Mouse (Mus musculus) brown adipose tissue, adult 24 weeks (tissue): ENCODE data around the gene Smad5. TPM values are rescaled to one million over a fixed set of nuclear protein-coding genes. Genes with fewer than 3 reads are reported as not detected.
A peak's percentile ranks its signal among the peaks of the same experiment; 100 is the strongest.

Experiments
- H3K27ac ChIP-seq: fragments of 200-500 bp; replicated peaks from 2 replicates; pipeline ENCODE4 v1.5.1; 2012; ENCODE audit warnings: low read depth, mild to moderate bottlenecking, low read length
- H3K4me1 ChIP-seq: fragments of 200-500 bp; 2 replicates; pipeline ENCODE4 v1.6.1; 2012; ENCODE audit warnings: low read length, mixed read lengths; ENCODE audit not compliant: control insufficient read depth, insufficient read depth, insufficient read length
- H3K4me3 ChIP-seq: fragments of 200-500 bp; 2 replicates; pipeline ENCODE4 v1.5.1; 2012; ENCODE audit warnings: low read depth, mild to moderate bottlenecking, low read length, moderate library complexity; ENCODE audit not compliant: insufficient read depth
- polyA plus RNA-seq: library from polyadenylated mRNA; stranded (reverse); fragments of >200 nt; gene quantifications from 2 replicates; pipeline ENCODE4 v1.2.4, GENCODE M21; 2012; ENCODE audit not compliant: missing spikeins, insufficient read depth, insufficient read length

Gene Smad5
- polyA plus RNA-seq, 1 experiment, result 21.8 TPM

DNA sequence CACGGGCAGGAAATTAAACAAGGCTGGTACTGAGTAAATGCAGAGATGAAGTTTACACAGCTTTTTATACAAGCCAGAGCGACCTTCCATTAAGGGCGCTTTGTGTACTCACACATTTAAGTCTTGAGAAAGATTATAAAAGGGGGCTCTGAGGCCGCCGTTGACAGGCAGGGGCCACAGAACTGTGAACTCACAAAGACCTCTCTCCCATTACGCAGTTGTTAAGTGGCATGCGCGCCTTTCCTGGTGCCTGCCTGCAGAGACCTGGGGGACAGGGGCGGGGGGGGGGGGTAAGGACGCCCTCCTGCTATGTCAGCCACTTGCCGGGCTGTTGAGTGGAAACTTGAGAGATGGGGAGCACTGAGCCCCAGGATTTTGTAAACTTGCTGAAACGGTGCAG, 54.4 kb downstream of the Smad5 start:
- Histone ChIP-seq H3K27ac (no peak overlapping the region), H3K4me3 (no peak overlapping the region), H3K4me1 (no peaks in the 10 kb centered on the region)

GRCm38 (mm10) chr13:56758492-56758891, 55.7 kb downstream of the Smad5 start:
- Histone ChIP-seq H3K4me1 (no peaks in the 10 kb centered on the region), H3K4me3 (no peak overlapping the region), H3K27ac (no peak overlapping the region)

GRCm38 (mm10) chr13:56762446-56763229, 59.8 kb downstream of the Smad5 start:
- no peak overlapping the region for H3K4me3 ChIP-seq
- no peak overlapping the region for H3K27ac ChIP-seq
- 0 out of 2 replicates have a peak, but pooled peaks cover 2% of the 10 kb centered on the region for H3K4me1 ChIP-seq

- Histone ChIP-seq H3K4me3 (peak overlapping the region; percentile 37), H3K27ac (no peak overlapping the region), H3K4me1 (0 out of 2 replicates have a peak, but pooled peaks cover 2% of the 10 kb centered on the region)
These were observed 62.6 kb downstream of the Smad5 start for GRCm38 (mm10) chr13:56765284-56766032.

DNA sequence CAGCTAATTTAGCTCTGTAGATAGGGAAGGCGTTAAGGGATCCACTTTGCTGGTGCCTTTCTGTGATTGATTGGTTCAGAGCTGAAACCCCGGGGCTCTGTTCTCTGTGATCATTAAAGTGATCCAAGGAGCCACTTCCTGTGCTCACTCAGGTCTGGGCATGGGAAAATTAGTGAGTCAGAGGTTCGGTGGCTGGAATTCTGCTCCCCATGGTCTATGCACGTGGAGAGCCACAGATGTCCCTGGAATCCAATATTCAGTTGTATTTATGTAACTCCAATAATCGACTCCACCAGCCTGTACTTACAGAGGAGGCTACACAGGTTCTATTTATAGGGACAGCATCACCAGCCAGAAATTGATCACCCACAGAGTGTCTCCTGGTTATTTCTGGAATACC, 63.4 kb downstream of the Smad5 start:
- no peak overlapping the region for H3K4me3 ChIP-seq
- no peak overlapping the region for H3K27ac ChIP-seq
- H3K4me1 ChIP-seq, result 0 out of 2 replicates have a peak, but pooled peaks cover 2% of the 10 kb centered on the region

- Histone ChIP-seq H3K27ac (no peak overlapping the region), H3K4me3 (no peak overlapping the region), H3K4me1 (0 out of 2 replicates have a peak, but pooled peaks cover 2% of the 10 kb centered on the region)
These were observed 66.6 kb downstream of the Smad5 start for GRCm38 (mm10) chr13:56769431-56769830.

DNA sequence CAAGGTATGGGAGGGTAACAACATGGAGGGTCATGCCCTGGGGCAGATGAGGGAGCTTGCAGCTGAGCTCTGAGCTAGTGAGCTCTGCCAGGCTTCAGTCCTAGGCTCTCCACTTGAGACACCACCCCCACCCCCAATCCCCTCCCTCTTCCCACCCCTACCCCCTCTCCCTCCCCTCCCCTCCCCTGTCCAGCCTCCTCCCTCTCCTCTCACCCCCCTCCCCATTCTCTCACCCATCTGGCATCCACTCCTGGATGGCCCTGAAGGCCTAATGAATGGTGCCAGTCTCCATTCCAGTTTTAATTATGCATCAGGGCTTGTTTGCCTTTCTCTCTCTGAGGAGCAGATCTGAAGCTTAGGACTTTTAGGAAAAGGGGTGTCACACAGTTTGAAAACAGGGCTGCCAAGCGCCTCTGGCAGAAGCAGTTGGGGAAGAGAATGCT, 67.3 kb downstream of the Smad5 start:
- H3K27ac ChIP-seq, result no peak overlapping the region
- H3K4me3 ChIP-seq, result no peak overlapping the region
- no peaks in the 10 kb centered on the region for H3K4me1 ChIP-seq

DNA sequence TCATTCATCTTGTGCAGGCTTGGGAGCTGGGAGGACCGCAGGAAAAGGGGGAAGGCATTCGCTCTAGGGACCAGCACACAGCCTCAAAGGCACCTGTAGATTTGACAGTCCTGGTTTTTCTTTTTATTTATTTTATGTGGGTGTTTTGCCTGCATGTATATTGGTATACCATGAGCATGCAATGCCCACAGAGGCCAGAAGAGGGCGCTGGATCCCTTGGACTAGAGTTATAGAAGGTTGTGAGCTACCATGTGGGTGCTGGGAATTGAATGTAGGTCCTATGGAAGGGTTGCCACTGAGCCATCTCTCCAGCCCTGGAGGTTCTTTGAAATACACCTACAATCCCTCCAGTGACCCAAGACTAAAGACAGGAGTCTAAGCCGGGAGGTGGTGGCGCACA, 68.0 kb downstream of the Smad5 start:
- no peak overlapping the region for H3K4me3 ChIP-seq
- H3K4me1 ChIP-seq, result no peaks in the 10 kb centered on the region
- no peak overlapping the region for H3K27ac ChIP-seq

- Histone ChIP-seq H3K4me1 (no peaks in the 10 kb centered on the region), H3K27ac (no peak overlapping the region), H3K4me3 (no peak overlapping the region)
These were observed 69.8 kb downstream of the Smad5 start for GRCm38 (mm10) chr13:56772592-56772991.

DNA sequence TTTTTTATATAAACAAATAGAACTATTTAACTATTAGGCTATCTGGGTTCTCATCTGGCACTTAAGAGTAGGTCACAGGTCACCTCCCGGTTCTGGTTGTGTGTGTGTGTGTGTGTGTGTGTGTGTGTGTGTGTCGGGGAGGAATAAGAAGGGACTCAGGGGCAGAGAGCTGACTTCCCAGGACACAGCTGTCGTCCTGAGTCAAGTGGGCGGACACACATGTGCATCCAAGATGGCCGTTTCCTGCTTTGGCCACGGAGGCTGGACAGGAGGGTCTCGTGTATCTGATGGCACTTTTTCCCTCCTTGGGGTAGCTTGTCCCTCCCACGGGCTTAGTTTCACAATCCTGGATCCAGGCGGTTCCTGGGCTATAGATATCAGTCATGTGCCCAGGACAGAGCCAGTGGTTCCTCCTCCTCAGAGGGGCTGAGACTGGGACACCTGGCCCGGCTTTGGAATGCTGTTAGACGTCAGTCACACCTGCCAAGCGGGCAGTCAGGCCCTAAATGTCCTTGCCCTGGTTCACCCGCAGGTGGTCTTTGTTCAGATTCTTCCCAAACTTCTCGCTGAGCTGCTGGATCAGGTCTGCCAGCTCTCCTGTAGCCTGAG, 70.6 kb downstream of the Smad5 start:
- Histone ChIP-seq H3K4me3 (no peak overlapping the region), H3K27ac (no peak overlapping the region), H3K4me1 (no peaks in the 10 kb centered on the region)

DNA sequence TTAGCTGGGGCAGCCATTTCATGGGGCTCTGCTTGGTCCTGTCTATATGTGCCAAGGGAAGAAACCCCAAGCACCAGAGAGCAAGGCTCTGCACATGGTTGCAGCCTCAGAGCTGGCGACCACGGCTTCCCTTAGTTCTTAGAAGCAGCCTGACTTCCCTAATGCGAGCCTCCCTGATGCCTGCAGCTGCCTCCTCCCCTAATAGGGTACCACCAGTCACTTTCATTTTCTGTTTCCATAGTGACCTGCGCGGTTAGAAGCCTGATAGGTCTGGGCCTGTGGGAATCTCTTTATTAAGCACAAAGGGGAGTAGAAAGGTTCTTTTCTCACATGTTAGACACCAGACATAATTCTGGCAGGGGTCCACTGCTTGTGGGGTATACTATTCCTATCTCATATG, 71.5 kb downstream of the Smad5 start:
- no peak overlapping the region for H3K4me3 ChIP-seq
- H3K27ac ChIP-seq, result no peak overlapping the region
- no peaks in the 10 kb centered on the region for H3K4me1 ChIP-seq

- Histone ChIP-seq H3K4me1 (no peaks in the 10 kb centered on the region), H3K4me3 (no peak overlapping the region), H3K27ac (no peak overlapping the region)
These were observed 78.1 kb downstream of the Smad5 start for GRCm38 (mm10) chr13:56780746-56781469.

DNA sequence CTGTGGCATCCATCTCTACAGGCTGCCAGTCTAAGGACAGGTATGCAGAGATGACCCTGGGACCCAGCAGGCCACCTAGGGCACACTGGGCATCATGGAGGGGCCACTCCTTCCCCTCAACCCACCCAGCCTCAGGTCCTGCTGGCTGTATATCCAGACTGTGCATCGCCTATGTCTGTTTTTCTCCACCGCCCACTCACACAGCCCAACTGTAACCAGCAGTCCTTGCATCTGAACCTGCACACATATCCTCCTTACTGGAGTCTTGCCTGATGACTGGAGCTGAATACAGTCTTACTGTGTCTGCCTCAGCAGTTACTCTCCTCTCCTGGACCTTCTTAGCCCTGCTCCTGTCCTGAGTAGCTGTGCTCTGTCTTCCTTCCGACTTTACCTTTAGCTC, 78.9 kb downstream of the Smad5 start:
- Histone ChIP-seq H3K27ac (no peak overlapping the region), H3K4me1 (no peaks in the 10 kb centered on the region)

GRCm38 (mm10) chr13:56782621-56783020, 79.8 kb downstream of the Smad5 start:
- H3K4me3 ChIP-seq, result no peak overlapping the region
- no peak overlapping the region for H3K27ac ChIP-seq
- no peaks in the 10 kb centered on the region for H3K4me1 ChIP-seq

More for the DNA sequence above, 78.9 kb downstream of the Smad5 start:
- H3K4me3 ChIP-seq, result no peak overlapping the region

DNA sequence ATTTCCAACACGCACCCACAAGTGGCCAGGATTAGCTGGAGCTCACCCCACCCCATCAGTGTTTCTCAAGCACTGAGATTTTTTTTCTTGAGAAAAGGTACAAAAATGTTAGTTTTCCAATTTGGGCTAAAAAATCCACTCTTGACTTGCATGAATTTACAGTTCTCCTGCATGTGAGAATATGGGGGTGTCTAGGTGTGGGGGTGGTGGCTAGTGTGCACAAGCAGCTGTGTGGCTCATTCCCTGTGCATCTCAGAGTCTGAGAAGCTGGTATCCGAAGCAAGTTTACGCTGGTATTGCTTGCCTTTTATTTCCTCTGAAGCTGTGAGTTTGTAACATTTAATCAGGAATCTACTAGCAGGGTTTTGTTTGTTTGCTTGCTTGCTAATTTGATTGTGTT, 87.9 kb downstream of the Smad5 start:
- Histone ChIP-seq H3K4me1 (no peaks in the 10 kb centered on the region), H3K27ac (no peak overlapping the region)

More for the DNA sequence above, 87.9 kb downstream of the Smad5 start:
- no peak overlapping the region for H3K4me3 ChIP-seq
